Mouse (Mus musculus) cerebellum, adult (tissue): ENCODE results near the gene Tulp4.
A peak's percentile ranks its signal among the peaks of the same experiment; 100 is the strongest.
"Not testable (repeated sequence)": the region's sequence is repeated elsewhere in the genome, so short reads cannot be mapped to it uniquely, and the experiment has no call there.

ENCODE experiments used
- ATAC-seq: cut with Nextera tagmentation; 2 replicates; pipeline ENCODE4 v1.9.2; 2017; ENCODE audit warnings: mild to moderate bottlenecking, moderate library complexity, mixed read lengths; ENCODE audit not compliant: insufficient number of reproducible peaks, low FRiP score, low TSS enrichment

Tulp4 gene

GRCm38 (mm10) chr17:6269876-6270831 is 163.9 kb downstream of the Tulp4 start:
- ATAC-seq = peak; percentile 46; the same call in 1 of the 2 replicates

GRCm38 (mm10) chr17:6270840-6271239 is 164.6 kb downstream of the Tulp4 start:
- ATAC-seq = not testable (repeated sequence)

- ATAC-seq = not testable (repeated sequence)
Measured at GRCm38 (mm10) chr17:6271970-6272369, 165.7 kb downstream of the Tulp4 start.

GRCm38 (mm10) chr17:6274693-6275092 is 168.5 kb downstream of the Tulp4 start:
- not testable (repeated sequence) for ATAC-seq

GRCm38 (mm10) chr17:6279205-6279604 is 173.0 kb downstream of the Tulp4 start:
- ATAC-seq = not testable (repeated sequence)

GRCm38 (mm10) chr17:6279772-6280171 is 173.5 kb downstream of the Tulp4 start:
- ATAC-seq = not testable (repeated sequence)

GRCm38 (mm10) chr17:6280513-6280912 is 174.3 kb downstream of the Tulp4 start:
- ATAC-seq = not testable (repeated sequence)

GRCm38 (mm10) chr17:6283137-6283536 is 176.9 kb downstream of the Tulp4 start:
- not testable (repeated sequence) for ATAC-seq

GRCm38 (mm10) chr17:6286169-6286568 is 179.9 kb downstream of the Tulp4 start:
- not testable (repeated sequence) for ATAC-seq

GRCm38 (mm10) chr17:6289045-6289444 is 182.8 kb downstream of the Tulp4 start:
- not testable (repeated sequence) for ATAC-seq

GRCm38 (mm10) chr17:6293882-6294281 is 187.6 kb downstream of the Tulp4 start:
- ATAC-seq = not testable (repeated sequence)

- peak; percentile 85 for ATAC-seq
Measured at GRCm38 (mm10) chr17:6297060-6297795, 191.0 kb downstream of the Tulp4 start.

- ATAC-seq = not testable (repeated sequence)
Measured at GRCm38 (mm10) chr17:6300190-6300863, 194.1 kb downstream of the Tulp4 start.
